Mouse (Mus musculus): ENCODE results near the gene Pqlc2.

Gene Pqlc2

GRCm38 (mm10) chr4:139265783-139266499 lies 44.6 kb downstream of the Pqlc2 start:
- DNase-seq (ENCODE audit: low spot score), result no peak

GRCm38 (mm10) chr4:139262981-139263380 lies 47.5 kb downstream of the Pqlc2 start:
- DNase-seq (ENCODE audit: low spot score), result no peak

- no peak for DNase-seq (ENCODE audit: low spot score)
Observed at GRCm38 (mm10) chr4:139259302-139259871, 51.1 kb downstream of the Pqlc2 start.

GRCm38 (mm10) chr4:139258621-139259301 lies 51.7 kb downstream of the Pqlc2 start:
- no peak for DNase-seq (ENCODE audit: low spot score)

GRCm38 (mm10) chr4:139256708-139257107 lies 53.8 kb downstream of the Pqlc2 start:
- DNase-seq (ENCODE audit: low spot score), result no peak

GRCm38 (mm10) chr4:139256146-139256545 lies 54.4 kb downstream of the Pqlc2 start:
- no peak for DNase-seq (ENCODE audit: low spot score)

GRCm38 (mm10) chr4:139253206-139253605 lies 57.3 kb downstream of the Pqlc2 start:
- no peak for DNase-seq (ENCODE audit: low spot score)

- peak; percentile 70 for DNase-seq (ENCODE audit: low spot score)
Observed at GRCm38 (mm10) chr4:139252051-139252760, 58.3 kb downstream of the Pqlc2 start.

- no peak for DNase-seq (ENCODE audit: low spot score)
Observed at GRCm38 (mm10) chr4:139250886-139251285, 59.6 kb downstream of the Pqlc2 start.

- peak; percentile 57 for DNase-seq (ENCODE audit: low spot score)
Observed at GRCm38 (mm10) chr4:139250043-139250442, 60.5 kb downstream of the Pqlc2 start.

- no peak for DNase-seq (ENCODE audit: low spot score)
Observed at GRCm38 (mm10) chr4:139248736-139249135, 61.8 kb downstream of the Pqlc2 start.

GRCm38 (mm10) chr4:139247966-139248365 lies 62.5 kb downstream of the Pqlc2 start:
- DNase-seq (ENCODE audit: low spot score), result no peak

GRCm38 (mm10) chr4:139246130-139246877 lies 64.2 kb downstream of the Pqlc2 start:
- DNase-seq (ENCODE audit: low spot score), result no peak

- DNase-seq (ENCODE audit: low spot score), result no peak
Observed at GRCm38 (mm10) chr4:139245534-139245933, 65.0 kb downstream of the Pqlc2 start.

- no peak for DNase-seq (ENCODE audit: low spot score)
Observed at GRCm38 (mm10) chr4:139244766-139245165, 65.7 kb downstream of the Pqlc2 start.

- DNase-seq (ENCODE audit: low spot score), result no peak
Observed at GRCm38 (mm10) chr4:139244176-139244575, 66.3 kb downstream of the Pqlc2 start.

All from yolk sac, embryonic 10.5 days (tissue).